Mouse (Mus musculus) lung, postnatal 36 days (tissue): ENCODE data around the gene Tex52.

ENCODE experiments used
- DNase-seq: peaks from one replicate; pipeline ENCODE4 v3.0.0; 2022; ENCODE audit warnings: mixed read lengths

Gene Tex52

GRCm38 (mm10) chr6:128375192-128375591 is at the start of gene Tex52, which contains the start of gene Gm44596:
Tex52 (plus strand) TSS chr6:128375456.
Gm44596 (plus strand) TSS chr6:128375503.
- peak; percentile 69 for DNase-seq

- peak; percentile 91 for DNase-seq
Observed at GRCm38 (mm10) chr6:128334397-128335124, 40.7 kb upstream of the Tex52 start.

GRCm38 (mm10) chr6:128337467-128337866 is 37.8 kb upstream of the Tex52 start:
- no peak for DNase-seq

GRCm38 (mm10) chr6:128338876-128339275 is 36.4 kb upstream of the Tex52 start:
- DNase-seq: no peak

GRCm38 (mm10) chr6:128341956-128342723 is 33.1 kb upstream of the Tex52 start:
- no peak for DNase-seq

GRCm38 (mm10) chr6:128345623-128346022 is 29.6 kb upstream of the Tex52 start:
- DNase-seq: no peak

- no peak for DNase-seq
Observed at GRCm38 (mm10) chr6:128346782-128347181, 28.5 kb upstream of the Tex52 start.

- peak; percentile 10 for DNase-seq
Observed at GRCm38 (mm10) chr6:128349711-128350110, 25.5 kb upstream of the Tex52 start.

GRCm38 (mm10) chr6:128354140-128354539 is 21.1 kb upstream of the Tex52 start:
- no peak for DNase-seq

- peak; percentile 34 for DNase-seq
Observed at GRCm38 (mm10) chr6:128355201-128355681, 20.0 kb upstream of the Tex52 start.

- peak; percentile 96 for DNase-seq
Observed at GRCm38 (mm10) chr6:128355726-128356416, 19.4 kb upstream of the Tex52 start, which contains the start of gene Tulp3. Tulp3 (minus strand) TSS chr6:128355851.

GRCm38 (mm10) chr6:128358999-128359398 is 16.3 kb upstream of the Tex52 start:
- peak; percentile 82 for DNase-seq

GRCm38 (mm10) chr6:128361901-128362300 is 13.4 kb upstream of the Tex52 start:
- DNase-seq: no peak

- DNase-seq: peak; percentile 88
Observed at GRCm38 (mm10) chr6:128362381-128363006, 12.8 kb upstream of the Tex52 start, which contains the start of the genes Rhno1 and Foxm1. Rhno1 (minus strand) TSS chr6:128362911. Foxm1 (plus strand) TSS chr6:128362967.

GRCm38 (mm10) chr6:128363007-128363825 is 12.0 kb upstream of the Tex52 start:
- peak; percentile 14 for DNase-seq

- no peak for DNase-seq
Observed at GRCm38 (mm10) chr6:128364721-128365120, 10.5 kb upstream of the Tex52 start.

- no peak for DNase-seq
Observed at GRCm38 (mm10) chr6:128366466-128366865, 8.8 kb upstream of the Tex52 start.

- DNase-seq: no peak
Observed at GRCm38 (mm10) chr6:128370040-128370439, 5.2 kb upstream of the Tex52 start.

- no peak for DNase-seq
Observed at GRCm38 (mm10) chr6:128376371-128377085, 1.3 kb downstream of the Tex52 start.

GRCm38 (mm10) chr6:128379636-128380035 is 4.4 kb downstream of the Tex52 start:
- DNase-seq: no peak
